Mouse (Mus musculus): ENCODE data around the gene Ndufs2.
A peak's percentile ranks its signal among the peaks of the same experiment; 100 is the strongest.

Gene Ndufs2

GRCm38 (mm10) chr1:171250680-171251593 lies at the start of gene Ndufs2:
Gene Ndufs2 (minus strand): TSS chr1:171251388.
- DNase-seq (ENCODE audit: low read depth, low spot score), result peak; percentile 52

GRCm38 (mm10) chr1:171298226-171298625 lies 47.0 kb upstream of the Ndufs2 start:
- DNase-seq (ENCODE audit: low read depth, low spot score), result no peak

- no peak for DNase-seq (ENCODE audit: low read depth, low spot score)
These were observed 43.8 kb upstream of the Ndufs2 start for GRCm38 (mm10) chr1:171295063-171295402.

- peak; percentile 96 for DNase-seq (ENCODE audit: low read depth, low spot score)
These were observed 43.3 kb upstream of the Ndufs2 start, which contains the start of gene Ufc1 for GRCm38 (mm10) chr1:171294298-171295062. Gene Ufc1 (minus strand): TSS chr1:171295024.

GRCm38 (mm10) chr1:171293906-171294297 lies 42.7 kb upstream of the Ndufs2 start:
- peak; percentile 37 for DNase-seq (ENCODE audit: low read depth, low spot score)

DNA sequence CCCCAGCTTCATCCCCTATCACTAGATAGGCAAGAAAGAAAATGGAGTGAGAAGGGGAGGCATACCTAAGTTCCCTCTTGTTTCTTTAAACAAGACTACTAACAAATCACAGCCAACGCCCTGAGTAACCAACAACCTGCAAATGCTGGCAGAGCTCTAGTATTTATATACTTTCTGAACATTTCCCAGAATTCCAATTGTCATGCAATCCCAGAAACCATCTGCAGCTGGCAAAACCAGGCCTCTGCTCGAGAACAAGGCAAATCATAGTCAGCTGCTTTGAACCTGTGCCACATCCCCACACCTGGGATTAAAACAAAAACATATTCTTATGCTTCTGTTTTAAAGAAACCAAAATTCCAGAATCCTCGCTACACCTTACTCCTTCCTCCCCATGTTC lies 42.2 kb upstream of the Ndufs2 start:
- DNase-seq (ENCODE audit: low read depth, low spot score), result no peak

DNA sequence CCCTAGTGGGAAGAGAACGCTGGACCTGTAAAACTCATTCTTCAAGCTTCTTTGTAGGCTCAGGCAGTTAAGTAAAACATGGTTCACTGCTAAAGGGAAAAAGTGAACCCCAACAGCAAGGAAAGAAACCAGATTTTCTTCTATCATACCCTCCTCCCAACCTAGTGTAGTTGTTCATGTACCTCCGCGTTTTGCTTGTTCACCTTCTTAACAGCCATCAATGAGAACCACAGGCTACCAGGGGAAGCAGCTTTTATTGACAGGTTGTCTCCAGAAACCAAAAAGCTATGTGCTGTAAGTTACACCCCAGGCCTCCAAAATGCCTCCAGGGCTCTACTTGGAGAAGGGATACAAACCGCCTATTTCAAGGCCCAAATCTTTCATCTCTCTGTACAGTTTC lies 37.1 kb upstream of the Ndufs2 start:
- DNase-seq (ENCODE audit: low read depth, low spot score), result no peak

- DNase-seq (ENCODE audit: low read depth, low spot score), result peak; percentile 97
These were observed 36.2 kb upstream of the Ndufs2 start, which contains the start of gene Usp21 for GRCm38 (mm10) chr1:171287136-171288081. Gene Usp21 (minus strand): TSS chr1:171287991.

DNA sequence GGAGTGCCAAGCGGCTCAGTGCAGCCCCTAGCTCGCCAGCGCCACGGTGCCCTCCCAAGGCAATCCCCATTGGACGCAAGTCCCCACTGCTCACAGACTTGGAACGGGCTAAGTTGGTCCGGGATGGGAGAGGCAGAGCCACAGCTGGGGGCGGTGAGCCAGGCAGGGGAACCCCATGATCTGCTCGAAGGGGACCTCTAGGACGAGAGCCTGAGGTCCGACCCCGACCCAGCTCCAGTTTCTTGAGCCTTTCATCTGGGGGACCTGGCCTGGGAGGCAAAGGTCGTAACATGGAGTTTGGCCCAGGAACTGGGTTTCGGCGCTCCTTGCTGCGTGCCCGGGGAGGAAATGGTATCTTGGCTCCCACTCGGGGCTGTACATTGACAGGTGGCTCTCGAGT lies 35.3 kb upstream of the Ndufs2 start:
- no peak for DNase-seq (ENCODE audit: low read depth, low spot score)

DNA sequence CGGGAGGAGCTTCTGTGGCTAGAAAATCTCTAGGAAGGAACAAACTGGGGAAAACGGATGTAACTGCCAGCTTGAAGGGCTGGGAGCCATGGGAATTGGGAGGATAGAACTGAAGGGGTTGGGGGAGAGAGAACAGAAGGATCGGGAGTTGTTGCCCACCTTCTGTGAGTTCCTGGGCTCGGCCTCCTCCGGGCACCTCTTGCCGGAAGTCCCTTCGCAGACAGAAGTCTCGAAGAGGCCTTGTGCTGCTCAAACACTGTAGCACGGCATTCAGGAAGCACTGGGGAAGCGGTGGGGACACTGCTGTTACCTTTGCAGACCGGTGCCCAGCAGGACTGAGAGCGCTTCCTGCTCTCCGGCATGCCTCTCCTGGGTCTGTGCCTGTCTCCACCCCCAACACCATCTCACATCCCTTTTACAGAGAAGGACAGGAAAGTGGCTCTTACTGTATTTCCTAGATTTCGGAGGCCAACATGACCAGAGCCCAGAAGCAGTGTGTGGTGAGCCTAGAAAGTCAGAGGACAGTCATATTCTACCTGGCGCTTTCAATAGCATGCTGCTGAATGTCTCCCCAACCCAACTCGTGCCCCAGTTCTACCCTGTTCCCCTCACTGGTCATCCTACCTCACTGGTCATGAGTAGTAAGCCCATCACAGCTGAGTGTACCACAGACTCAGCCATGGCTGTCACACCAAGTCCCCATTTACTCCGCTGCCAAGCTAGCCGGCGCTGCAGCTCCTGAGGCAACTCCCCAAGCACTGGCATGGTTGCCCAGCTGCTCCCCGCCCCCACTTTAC lies 34.1 kb upstream of the Ndufs2 start:
- no peak for DNase-seq (ENCODE audit: low read depth, low spot score)

GRCm38 (mm10) chr1:171284491-171284890 lies 33.3 kb upstream of the Ndufs2 start:
- no peak for DNase-seq (ENCODE audit: low read depth, low spot score)

- no peak for DNase-seq (ENCODE audit: low read depth, low spot score)
These were observed 32.3 kb upstream of the Ndufs2 start for GRCm38 (mm10) chr1:171283188-171284160.

DNA sequence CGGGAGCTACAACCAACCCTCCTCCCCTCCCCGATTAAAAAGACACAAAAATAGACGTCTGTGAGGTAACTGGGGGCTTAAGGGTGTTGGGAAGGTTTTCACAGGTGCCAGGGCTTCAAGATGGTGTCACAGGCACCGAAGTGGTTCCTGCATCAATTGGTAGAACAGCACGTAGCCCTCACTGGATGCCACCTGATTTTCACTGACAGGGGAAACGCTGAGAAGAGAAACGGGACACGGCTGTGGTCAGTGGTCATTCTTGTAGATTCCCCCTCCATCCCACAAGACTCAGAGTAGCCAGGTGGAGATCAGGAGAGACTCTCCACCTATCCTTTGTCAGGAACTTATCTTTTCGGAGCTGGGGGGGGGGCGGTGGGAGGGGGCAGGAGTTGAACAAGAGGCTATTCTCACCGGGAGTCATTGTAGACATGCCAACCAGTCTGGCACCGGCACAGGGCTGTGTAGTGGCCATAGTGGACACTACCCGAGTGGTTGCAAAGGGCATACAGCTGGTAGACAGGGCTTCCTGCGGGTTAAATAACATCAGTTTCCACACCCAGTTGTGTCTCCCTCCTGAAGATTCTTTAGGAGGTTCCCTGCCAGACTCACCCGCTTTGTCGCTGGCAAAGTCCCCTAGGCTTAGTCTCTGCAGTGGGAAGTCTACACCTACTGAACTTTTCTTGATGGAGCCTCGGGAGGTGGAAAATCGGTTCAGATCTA lies 31.1 kb upstream of the Ndufs2 start:
- DNase-seq (ENCODE audit: low read depth, low spot score), result no peak

DNA sequence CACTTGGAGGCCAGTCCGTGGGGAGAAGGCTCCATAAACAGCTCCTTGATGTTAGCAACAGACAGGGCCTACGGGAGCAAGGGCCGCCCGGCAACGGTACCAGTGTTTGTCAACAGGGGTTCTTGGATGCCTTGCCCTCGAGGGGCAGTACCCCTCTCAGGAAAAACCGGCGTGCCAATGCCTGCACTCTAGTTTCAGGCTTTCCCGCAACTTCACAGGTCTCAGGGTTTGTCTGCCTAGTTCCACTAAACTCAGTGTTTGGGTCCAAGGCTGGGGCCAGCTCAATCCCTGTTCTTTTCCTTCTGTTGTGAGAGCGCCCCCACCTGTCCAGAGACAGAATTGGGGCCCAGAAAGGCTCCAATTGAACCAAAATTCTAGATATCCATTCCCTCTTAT lies 30.3 kb upstream of the Ndufs2 start:
- DNase-seq (ENCODE audit: low read depth, low spot score), result peak; percentile 86

DNA sequence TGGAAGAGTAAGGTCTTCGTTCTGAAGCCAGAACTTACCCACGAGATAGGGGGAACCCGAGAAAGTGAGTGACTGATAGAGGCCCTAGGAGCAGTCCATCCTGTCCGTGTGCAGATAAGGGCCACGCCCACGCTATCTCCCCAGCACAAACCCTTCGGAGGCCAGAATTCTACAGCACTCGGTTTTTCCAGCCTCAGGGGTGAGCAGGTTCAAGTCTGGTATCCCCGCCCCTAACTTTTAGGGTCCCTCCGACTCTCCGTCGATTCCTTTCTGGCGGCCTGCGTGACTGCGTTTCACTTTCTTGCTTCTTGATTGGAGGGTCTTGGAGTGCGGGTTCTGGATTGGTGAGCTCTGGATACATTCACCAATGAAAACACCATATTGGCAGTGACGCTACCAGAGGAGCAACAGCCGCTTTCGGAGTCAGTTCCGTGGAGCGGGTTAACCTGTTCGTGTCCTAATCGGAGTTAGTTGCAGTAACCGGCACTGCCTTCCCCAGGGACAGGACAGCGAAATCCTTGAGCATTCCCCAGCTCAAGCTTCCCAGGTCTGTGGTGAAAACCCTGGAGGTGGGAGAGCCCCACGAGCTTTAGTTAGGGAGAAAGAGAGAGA lies 29.8 kb upstream of the Ndufs2 start, which contains the start of gene Ppox:
Gene Ppox, minus strand, starts transcription at position 271 of the 612 bp plus-strand sequence.
- DNase-seq (ENCODE audit: low read depth, low spot score), result peak; percentile 99

- DNase-seq (ENCODE audit: low read depth, low spot score), result no peak
These were observed 29.2 kb upstream of the Ndufs2 start for GRCm38 (mm10) chr1:171280250-171280915.

GRCm38 (mm10) chr1:171279721-171280120 lies 28.5 kb upstream of the Ndufs2 start:
- DNase-seq (ENCODE audit: low read depth, low spot score), result no peak

Measured in brain, adult 2 months (tissue).